Mouse (Mus musculus) limb, embryonic 14.5 days (tissue): ENCODE results near the gene Tspo2. TPM values are rescaled to one million over a fixed set of nuclear protein-coding genes. Genes with fewer than 3 reads are reported as not detected.

ENCODE experiments used
- ATAC-seq: fragments of 200-750 bp; cut with Nextera tagmentation; 2 replicates; pipeline ENCODE4 v1.8.0; 2017; ENCODE audit warnings: low read depth, moderate number of reproducible peaks, moderate TSS enrichment; ENCODE audit not compliant: low FRiP score
- DNase-seq: peaks from one replicate; pipeline ENCODE4 v3.0.0-alpha.2; 2015; ENCODE audit warnings: low spot score
- H3K27ac ChIP-seq: fragments of 300-500 bp; sonication (generic); replicated peaks from 2 replicates; pipeline ENCODE4 v1.5.1; 2014; ENCODE audit warnings: low read depth, mild to moderate bottlenecking, low read length, moderate library complexity, mixed read lengths
- H3K27me3 ChIP-seq: fragments of 300-500 bp; sonication (generic); 2 replicates; pipeline ENCODE4 v1.6.1; 2014; ENCODE audit warnings: low read length, mixed read lengths; ENCODE audit not compliant: control insufficient read depth, insufficient read depth
- H3K36me3 ChIP-seq: fragments of 300-500 bp; sonication (generic); 2 replicates; pipeline ENCODE4 v1.6.1; 2014; ENCODE audit warnings: mild to moderate bottlenecking, low read length, moderate library complexity, mixed read lengths; ENCODE audit not compliant: control insufficient read depth, insufficient read depth
- H3K4me1 ChIP-seq: fragments of 300-500 bp; sonication (generic); 2 replicates; pipeline ENCODE4 v1.6.1; 2014; ENCODE audit warnings: antibody characterized with exemption, low read length, mixed read lengths; ENCODE audit not compliant: control insufficient read depth, insufficient read depth
- H3K4me2 ChIP-seq: fragments of 300-500 bp; sonication (generic); replicated peaks from 2 replicates; pipeline ENCODE4 v1.6.1; 2014; ENCODE audit warnings: low read depth, mild to moderate bottlenecking, low read length, moderate library complexity; ENCODE audit not compliant: severe bottlenecking
- H3K4me3 ChIP-seq: fragments of 300-500 bp; sonication (generic); replicated peaks from 2 replicates; pipeline ENCODE4 v1.5.1; 2014; ENCODE audit warnings: low read length
- H3K9ac ChIP-seq: fragments of 300-500 bp; sonication (generic); 2 replicates; pipeline ENCODE4 v1.6.1; 2014; ENCODE audit warnings: mild to moderate bottlenecking, low read depth, low read length, moderate library complexity; ENCODE audit not compliant: severe bottlenecking
- H3K9me3 ChIP-seq: fragments of 300-500 bp; sonication (generic); 2 replicates; pipeline ENCODE4 v1.6.1; 2016; ENCODE audit warnings: low read length; ENCODE audit not compliant: control insufficient read depth
- POLR2A ChIP-seq: fragments of 200-500 bp; IDR thresholded peaks from 2 replicates; pipeline ENCODE4 v1.8.0; 2012; ENCODE audit warnings: inconsistent platforms, mild to moderate bottlenecking, moderate library complexity, borderline replicate concordance; ENCODE audit not compliant: insufficient read depth, insufficient read length; ENCODE audit errors: extremely low read depth
- WGBS: fragments of 180-500 bp; shearing (Covaris S2); extraction: QIAGEN DNeasy Blood & Tissue Kit; methylation state at CpG from one replicate; pipeline ENCODE4 v1.1.7; 2014; 5-methylcytosine and 5-hydroxymethylcytosine counted together
- polyA plus RNA-seq, 2 experiments: library from polyadenylated mRNA; depleted of rRNA in 1 of 2; stranded (reverse) in 1 of 2; unstranded in 1 of 2; fragments of >200 nt; fragmentation: Nextera tagmentation in 1 of 2; extraction: Ambion mirVana in 1 of 2; gene quantifications; 2 replicates each; pipeline versions ENCODE4 v1.2.1 to v1.2.3; 2012 to 2014

The Tspo2 gene
- polyA plus RNA-seq (2012; rRNA removed) (1.6 and 2.0 TPM in 2 replicates), polyA plus RNA-seq (2014; fragmentation: Nextera tagmentation; extraction: Ambion mirVana) (1.7 TPM in 2 replicates)

- no peak within 1 kb of the TSS for H3K9ac ChIP-seq
- H3K9me3 ChIP-seq: no peaks in the 10 kb centered on the region
- TF ChIP-seq POLR2A: no peak
- no peak for ATAC-seq
- no peak within 1 kb of the TSS for H3K4me3 ChIP-seq
- no peaks in the 10 kb centered on the region for H3K36me3 ChIP-seq
- no peak for DNase-seq
- no peaks in the 10 kb centered on the region for H3K27me3 ChIP-seq
- H3K4me2 ChIP-seq: no peak within 1 kb of the TSS
- no peak within 1 kb of the TSS for H3K27ac ChIP-seq
- WGBS: 56% methylated on average over 7 of the region's 7 CpGs
- H3K4me1 ChIP-seq: no peaks in the 10 kb centered on the region
These were observed at the start of gene Tspo2 for GRCm38 (mm10) chr17:48451353-48451675. Gene Tspo2 (minus strand): TSS chr17:48451522.

GRCm38 (mm10) chr17:48500846-48501445 lies 49.6 kb upstream of the Tspo2 start:
- Histone ChIP-seq H3K36me3 (no peaks in the 10 kb centered on the region), H3K9ac (no peak overlapping the region), H3K27me3 (no peaks in the 10 kb centered on the region), H3K9me3 (no peaks in the 10 kb centered on the region), H3K27ac (no peak overlapping the region), H3K4me1 (0 out of 2 replicates have a peak, but pooled peaks cover 10% of the 10 kb centered on the region), H3K4me3 (no peak overlapping the region), H3K4me2 (no peak overlapping the region)
- no peak for ATAC-seq
- no peak for DNase-seq
- 75% methylated on average over 7 of the region's 7 CpGs for WGBS
- no peak for TF ChIP-seq POLR2A

- TF ChIP-seq POLR2A: no peak
- Histone ChIP-seq H3K27ac (no peak overlapping the region), H3K4me3 (no peak overlapping the region), H3K27me3 (no peaks in the 10 kb centered on the region), H3K4me1 (no peaks in the 10 kb centered on the region), H3K4me2 (no peak overlapping the region), H3K36me3 (no peaks in the 10 kb centered on the region), H3K9me3 (no peaks in the 10 kb centered on the region), H3K9ac (no peak overlapping the region)
- ATAC-seq: no peak
- 68% methylated on average over 3 of the region's 3 CpGs for WGBS
- DNase-seq: no peak
These were observed 46.7 kb upstream of the Tspo2 start for GRCm38 (mm10) chr17:48497986-48498385.

GRCm38 (mm10) chr17:48493986-48494385 lies 42.7 kb upstream of the Tspo2 start:
- H3K27ac ChIP-seq: no peak overlapping the region
- H3K4me3 ChIP-seq: no peak overlapping the region
- DNase-seq (no peak), ATAC-seq (no peak)
- H3K9me3 ChIP-seq: no peaks in the 10 kb centered on the region
- no peaks in the 10 kb centered on the region for H3K36me3 ChIP-seq
- no peak overlapping the region for H3K4me2 ChIP-seq
- H3K4me1 ChIP-seq: no peaks in the 10 kb centered on the region
- H3K27me3 ChIP-seq: no peaks in the 10 kb centered on the region
- H3K9ac ChIP-seq: no peak overlapping the region
- TF ChIP-seq POLR2A: no peak
- WGBS: 28% methylated on average over 6 of the region's 8 CpGs

GRCm38 (mm10) chr17:48493582-48493981 lies 42.3 kb upstream of the Tspo2 start:
- H3K9ac ChIP-seq: no peak overlapping the region
- H3K4me3 ChIP-seq: no peak overlapping the region
- no peaks in the 10 kb centered on the region for H3K36me3 ChIP-seq
- 35% methylated on average over 7 of the region's 7 CpGs for WGBS
- ATAC-seq (no peak), DNase-seq (no peak)
- no peak overlapping the region for H3K27ac ChIP-seq
- H3K4me1 ChIP-seq: no peaks in the 10 kb centered on the region
- no peak overlapping the region for H3K4me2 ChIP-seq
- no peaks in the 10 kb centered on the region for H3K9me3 ChIP-seq
- TF ChIP-seq POLR2A: no peak
- H3K27me3 ChIP-seq: no peaks in the 10 kb centered on the region
